Mouse (Mus musculus) C2C12 (cell line): ENCODE measurements at regions not wholly inside any gene's neighbourhood (a gene's known extent, or its start where the extent isn't known, plus 50 kb on each side); places are given as distances from the start of the nearest gene placed in this dataset.

ENCODE experiments used
- H3K27me3 ChIP-seq: one replicate; pipeline ENCODE4 v1.6.1; 2011; ENCODE audit not compliant: control insufficient read depth, insufficient read depth, insufficient read length
- H3K36me3 ChIP-seq: one replicate; pipeline ENCODE4 v1.6.1; 2011; ENCODE audit not compliant: control insufficient read depth, insufficient read depth
- H3K4me3 ChIP-seq: one replicate; pipeline ENCODE4 v1.5.1; 2011; ENCODE audit warnings: mild to moderate bottlenecking, control low read depth; ENCODE audit not compliant: poor library complexity, insufficient read depth, severe bottlenecking
- H3K79me2 ChIP-seq: one replicate; pipeline ENCODE4 v1.6.1; 2011; ENCODE audit not compliant: control insufficient read depth, insufficient read depth
- H3K79me3 ChIP-seq: one replicate; pipeline ENCODE4 v1.6.1; 2011; ENCODE audit warnings: low read depth, control low read depth
- H3ac ChIP-seq: one replicate; pipeline ENCODE3; 2011; ENCODE audit warnings: low read depth; ENCODE audit not compliant: control insufficient read depth, insufficient read length
- CEBPB ChIP-seq: IDR thresholded peaks from one replicate; pipeline ENCODE4 v1.6.1; 2011; ENCODE audit warnings: low read depth, mild to moderate bottlenecking, control low read depth, moderate library complexity
- CTCF ChIP-seq: IDR thresholded peaks from one replicate; pipeline ENCODE4 v1.5.1; 2011; ENCODE audit not compliant: control insufficient read depth, insufficient read depth, insufficient read length
- FOSL1 ChIP-seq: IDR thresholded peaks from one replicate; pipeline ENCODE4 v1.8.0; 2011; ENCODE audit warnings: mild to moderate bottlenecking, low read length; ENCODE audit not compliant: poor library complexity, insufficient read depth, severe bottlenecking
- MAX ChIP-seq: IDR thresholded peaks from one replicate; pipeline ENCODE4 v1.6.1; 2011; ENCODE audit warnings: mild to moderate bottlenecking, control low read depth
- MYOD1 ChIP-seq: IDR thresholded peaks from one replicate; pipeline ENCODE4 v1.6.1; 2011; ENCODE audit warnings: low read depth; ENCODE audit not compliant: control insufficient read depth, insufficient read length
- MYOG ChIP-seq: IDR thresholded peaks from one replicate; pipeline ENCODE4 v1.6.1; 2011; ENCODE audit not compliant: control insufficient read depth, insufficient read length; ENCODE audit errors: extremely low read depth
- USF1 ChIP-seq: IDR thresholded peaks from one replicate; pipeline ENCODE4 v1.6.1; 2011; ENCODE audit warnings: low read depth, mild to moderate bottlenecking, control low read depth, moderate library complexity

DNA sequence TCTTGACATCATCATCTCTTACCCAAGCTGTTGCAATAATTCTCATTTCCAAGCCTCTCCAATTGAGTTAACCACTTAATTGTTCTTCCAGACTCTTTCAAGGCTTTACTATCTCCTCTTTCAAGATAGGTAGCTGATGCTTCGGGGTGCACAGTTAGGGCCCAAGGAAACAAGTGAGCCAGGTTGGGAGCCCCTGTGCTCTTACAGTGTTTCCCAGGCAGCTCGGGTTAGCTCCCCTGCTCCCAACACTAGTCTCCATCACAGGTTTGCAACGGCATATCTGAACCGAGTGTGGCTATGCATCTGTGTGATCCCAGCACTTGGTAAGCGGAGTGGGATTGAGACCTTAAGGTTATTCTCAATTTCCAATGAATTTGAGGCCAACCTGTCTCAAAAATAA lies 68.6 kb upstream of the Usp24 start:
- Histone ChIP-seq H3K79me2 (no peaks in the 10 kb centered on the region), H3K27me3 (no peaks in the 10 kb centered on the region), H3K79me3 (no peaks in the 10 kb centered on the region), H3ac (no peak overlapping the region), H3K4me3 (no peak overlapping the region), H3K36me3 (no peaks in the 10 kb centered on the region)
- TF ChIP-seq USF1, result no peak

DNA sequence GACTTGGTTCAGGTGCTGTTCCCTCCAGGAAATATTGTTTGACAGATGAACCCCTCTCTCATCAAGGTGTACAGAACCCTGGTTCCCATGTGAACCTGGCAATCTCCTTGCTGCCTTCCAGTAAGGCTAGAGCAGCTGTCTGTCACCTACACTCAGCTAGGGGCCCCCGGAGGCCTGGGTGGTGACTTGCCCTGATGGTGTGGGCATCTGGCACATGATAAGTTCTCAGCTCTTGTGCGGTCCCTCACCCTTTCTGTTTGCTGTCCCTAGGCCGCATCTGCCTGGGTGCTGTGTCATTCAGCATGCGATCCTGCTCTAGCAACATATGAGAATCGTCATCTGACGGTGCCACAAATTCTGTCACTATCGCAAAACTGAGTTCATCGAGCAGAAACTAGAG lies 67.7 kb upstream of the Usp24 start:
- Histone ChIP-seq H3K4me3 (no peak overlapping the region), H3K27me3 (no peaks in the 10 kb centered on the region), H3K79me3 (no peaks in the 10 kb centered on the region), H3K79me2 (no peaks in the 10 kb centered on the region), H3ac (no peak overlapping the region), H3K36me3 (no peaks in the 10 kb centered on the region)
- TF ChIP-seq CEBPB, result no peak
- TF ChIP-seq CTCF, result no peak
- TF ChIP-seq USF1, result no peak
- TF ChIP-seq MYOG, result no peak
- no peak for TF ChIP-seq MYOD1
- no peak for TF ChIP-seq FOSL1
- no peak for TF ChIP-seq MAX

DNA sequence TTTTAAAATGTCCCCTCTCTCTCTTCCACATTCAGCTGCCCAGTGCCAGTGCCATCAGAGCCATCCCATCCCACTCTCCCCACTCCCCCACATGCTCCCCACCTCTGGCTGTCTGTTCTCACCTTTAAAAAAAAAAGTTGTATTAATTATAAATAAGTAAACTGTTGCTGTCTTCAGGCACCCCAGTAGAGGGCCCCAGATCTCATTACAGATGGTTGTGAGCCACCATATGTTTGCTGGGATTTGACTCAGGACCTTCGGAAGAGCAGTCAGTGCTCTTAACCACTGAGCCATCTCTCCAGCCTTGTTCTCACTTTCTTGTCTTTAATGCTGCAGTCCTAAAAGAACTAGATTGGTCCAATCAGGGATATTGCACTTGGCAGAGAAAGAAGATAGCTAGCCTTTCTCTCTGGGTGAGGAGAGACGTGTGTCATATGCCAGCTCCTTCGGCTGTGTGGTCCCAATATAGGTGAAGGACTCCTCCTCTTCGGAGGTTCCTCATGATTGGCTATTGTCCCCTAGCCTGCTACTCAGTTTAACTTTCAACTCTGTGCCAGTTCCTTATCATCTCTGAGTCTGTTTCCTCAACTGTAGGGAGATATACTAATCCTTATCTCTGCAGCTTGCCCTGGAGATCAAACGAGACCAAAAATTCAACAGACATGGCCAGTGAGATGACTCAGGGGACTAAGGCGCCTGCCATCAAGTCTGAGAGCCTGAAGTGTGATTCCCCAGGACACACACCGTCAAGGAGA lies 66.8 kb upstream of the Usp24 start:
- no peak overlapping the region for H3K4me3 ChIP-seq
- TF ChIP-seq MAX (no peak), CTCF (no peak), CEBPB (no peak), MYOG (no peak), MYOD1 (no peak), USF1 (no peak), FOSL1 (no peak)
- no peaks in the 10 kb centered on the region for H3K79me3 ChIP-seq
- no peaks in the 10 kb centered on the region for H3K36me3 ChIP-seq
- H3K27me3 ChIP-seq, result no peaks in the 10 kb centered on the region
- H3K79me2 ChIP-seq, result no peaks in the 10 kb centered on the region
- H3ac ChIP-seq, result no peak overlapping the region

DNA sequence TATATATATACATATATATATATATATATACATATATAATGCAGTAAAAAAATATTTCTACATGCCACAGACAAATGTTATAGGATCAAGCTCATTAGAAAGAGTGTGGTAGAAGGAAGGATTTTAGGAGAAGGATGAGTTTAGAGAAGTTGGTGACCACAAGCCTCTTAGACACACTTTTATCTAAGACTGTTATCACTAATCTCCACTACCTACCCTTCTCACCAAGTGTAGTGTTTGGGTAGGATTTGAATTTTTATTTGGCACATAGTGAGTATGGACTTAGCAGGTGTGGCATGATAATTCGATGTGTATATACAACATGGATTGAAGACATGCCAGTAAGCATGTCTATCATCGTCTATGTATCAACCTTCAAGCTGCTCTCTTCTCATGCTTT lies 66.0 kb upstream of the Usp24 start:
- Histone ChIP-seq H3ac (no peak overlapping the region), H3K4me3 (no peak overlapping the region), H3K36me3 (no peaks in the 10 kb centered on the region), H3K79me3 (no peaks in the 10 kb centered on the region), H3K27me3 (no peaks in the 10 kb centered on the region), H3K79me2 (no peaks in the 10 kb centered on the region)
- TF ChIP-seq CTCF (no peak), CEBPB (no peak), MYOD1 (no peak), MAX (no peak), MYOG (no peak), USF1 (no peak), FOSL1 (no peak)

DNA sequence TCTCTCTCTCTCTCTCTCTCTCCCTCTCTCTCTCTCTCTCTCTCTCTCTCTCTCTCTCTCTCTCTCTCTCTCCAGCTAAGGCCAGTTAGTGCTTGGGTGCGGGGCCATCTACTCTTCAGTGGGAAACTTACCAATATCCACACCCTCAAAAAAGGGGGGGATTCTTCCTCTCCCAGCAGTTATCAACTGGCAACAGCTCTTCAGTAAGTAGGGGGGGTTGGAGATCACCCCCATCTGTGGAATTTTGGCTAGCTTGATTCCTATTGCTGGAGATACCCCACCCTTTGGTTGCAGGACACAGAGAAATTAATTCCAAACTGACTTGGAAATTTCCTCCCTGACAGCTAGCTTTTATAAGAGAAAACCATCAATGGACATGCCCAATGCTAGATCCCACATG lies 64.6 kb upstream of the Usp24 start:
- TF ChIP-seq CTCF (no peak), USF1 (no peak), CEBPB (no peak), MAX (no peak), MYOD1 (no peak), FOSL1 (no peak), MYOG (no peak)
- Histone ChIP-seq H3K79me3 (no peaks in the 10 kb centered on the region), H3ac (no peak overlapping the region), H3K27me3 (no peaks in the 10 kb centered on the region), H3K4me3 (no peak overlapping the region), H3K36me3 (no peaks in the 10 kb centered on the region), H3K79me2 (no peaks in the 10 kb centered on the region)

DNA sequence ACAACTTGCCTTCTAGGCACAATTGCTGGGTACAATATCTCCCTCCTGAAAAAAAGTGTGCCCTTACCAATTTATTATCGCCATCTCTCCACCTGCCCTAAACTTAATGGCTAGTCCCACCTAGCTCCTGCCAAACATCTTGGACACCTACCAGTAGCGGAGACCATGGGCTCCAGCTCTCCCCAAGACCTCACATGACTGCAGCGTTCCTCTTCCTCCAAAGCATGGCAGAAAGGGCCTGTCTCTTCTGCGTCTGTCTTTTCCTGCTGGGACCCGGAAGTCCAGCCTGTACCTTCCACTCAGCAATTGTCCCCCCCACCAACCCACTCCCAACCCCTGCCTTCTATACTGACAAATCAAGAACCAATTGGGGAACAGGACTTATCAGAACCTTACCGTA lies 63.1 kb upstream of the Usp24 start:
- TF ChIP-seq MYOD1, result no peak
- no peak for TF ChIP-seq CEBPB
- no peak for TF ChIP-seq CTCF
- no peak for TF ChIP-seq MYOG
- no peak for TF ChIP-seq FOSL1
- no peak for TF ChIP-seq MAX
- no peak for TF ChIP-seq USF1
- H3ac ChIP-seq, result no peak overlapping the region
- no peaks in the 10 kb centered on the region for H3K79me2 ChIP-seq
- H3K27me3 ChIP-seq, result no peaks in the 10 kb centered on the region
- H3K79me3 ChIP-seq, result no peaks in the 10 kb centered on the region
- no peaks in the 10 kb centered on the region for H3K36me3 ChIP-seq
- no peak overlapping the region for H3K4me3 ChIP-seq
